Mouse (Mus musculus): ENCODE data around the gene Shroom1.

Gene Shroom1

DNA sequence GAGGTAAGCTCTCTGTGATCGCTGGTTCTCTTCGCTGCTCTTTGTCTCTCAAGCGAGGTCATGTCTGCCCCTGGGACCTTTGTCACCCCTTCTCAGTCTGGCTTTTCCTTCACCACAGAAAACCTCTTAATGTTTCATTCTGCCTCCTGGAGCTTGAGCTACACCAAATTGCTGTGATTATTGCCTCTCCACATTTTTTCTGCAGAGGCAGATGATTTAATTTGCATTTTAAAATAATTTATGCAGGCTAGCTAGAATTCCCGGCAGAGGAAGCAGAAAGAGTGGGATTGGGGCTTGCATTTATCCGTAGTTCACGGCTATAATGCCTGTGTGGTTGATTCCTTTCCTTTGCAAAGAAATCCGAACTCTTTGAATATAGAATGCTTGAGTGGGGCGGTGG is 18.6 kb downstream of the Shroom1 start:
- in situ Hi-C loops (cut with MboI; ENCODE audit: unreplicated experiment in 2 of 2), result no loop called here

DNA sequence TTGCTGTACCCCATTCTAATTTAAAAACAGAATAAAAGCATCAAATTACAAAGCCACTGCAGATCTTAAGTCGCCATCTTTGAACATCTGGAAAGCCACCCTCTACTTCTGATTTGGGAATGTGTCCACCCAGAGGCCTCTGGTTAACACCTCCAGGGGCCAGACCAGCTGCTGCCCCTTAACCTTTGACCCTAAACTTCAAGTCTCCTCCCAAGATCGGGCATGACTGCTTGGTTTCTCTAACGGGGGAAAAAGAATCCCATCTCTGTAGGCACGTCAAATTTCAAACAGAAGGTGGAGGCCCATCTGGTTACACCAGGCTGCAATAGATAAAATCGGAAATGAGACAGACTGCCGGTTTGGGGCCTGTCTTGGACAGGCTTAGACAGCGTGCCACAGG is 20.8 kb downstream of the Shroom1 start:
- in situ Hi-C loops (cut with MboI; ENCODE audit: unreplicated experiment in 2 of 2), result no loop called here

DNA sequence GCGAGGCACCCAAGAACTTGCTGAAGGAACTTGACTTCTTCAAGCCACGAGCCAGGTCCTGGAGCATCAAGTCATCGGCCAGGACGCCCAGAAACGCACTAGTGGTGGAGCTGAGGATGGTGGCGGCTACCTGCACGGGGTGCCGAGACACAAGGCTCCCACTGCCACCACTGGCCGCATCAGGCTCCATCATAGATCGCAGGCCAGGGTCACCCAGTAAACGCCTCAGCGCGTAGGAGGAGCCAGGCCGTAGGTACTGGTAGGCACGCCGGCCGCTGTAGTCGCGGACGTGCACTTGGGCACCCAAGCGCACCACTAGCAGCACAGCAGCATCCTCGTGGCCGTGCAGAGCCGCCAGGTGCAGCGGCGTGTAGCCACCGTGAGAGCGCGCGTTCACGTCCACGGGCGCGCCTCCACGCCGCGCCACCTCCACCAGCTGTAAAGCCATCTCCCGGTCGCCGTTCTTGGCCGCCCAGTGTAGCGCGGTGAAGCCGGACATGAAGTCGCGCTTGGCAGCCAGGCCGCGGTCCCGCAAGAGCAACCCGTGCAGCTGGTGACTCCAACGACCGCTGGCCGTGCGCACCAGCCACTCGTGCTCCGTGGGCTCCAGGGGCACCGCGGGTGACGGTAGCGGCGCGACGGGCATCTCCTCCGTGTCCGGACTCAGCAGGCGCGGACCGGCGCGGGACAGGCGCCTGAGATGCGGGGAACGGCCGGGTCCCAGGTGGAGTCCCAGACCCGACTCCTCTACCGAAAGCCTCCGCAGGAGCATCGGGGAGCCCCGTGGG is 21.6 kb downstream of the Shroom1 start:
- in situ Hi-C loops (cut with MboI; ENCODE audit: unreplicated experiment in 2 of 2), result no loop called here

DNA sequence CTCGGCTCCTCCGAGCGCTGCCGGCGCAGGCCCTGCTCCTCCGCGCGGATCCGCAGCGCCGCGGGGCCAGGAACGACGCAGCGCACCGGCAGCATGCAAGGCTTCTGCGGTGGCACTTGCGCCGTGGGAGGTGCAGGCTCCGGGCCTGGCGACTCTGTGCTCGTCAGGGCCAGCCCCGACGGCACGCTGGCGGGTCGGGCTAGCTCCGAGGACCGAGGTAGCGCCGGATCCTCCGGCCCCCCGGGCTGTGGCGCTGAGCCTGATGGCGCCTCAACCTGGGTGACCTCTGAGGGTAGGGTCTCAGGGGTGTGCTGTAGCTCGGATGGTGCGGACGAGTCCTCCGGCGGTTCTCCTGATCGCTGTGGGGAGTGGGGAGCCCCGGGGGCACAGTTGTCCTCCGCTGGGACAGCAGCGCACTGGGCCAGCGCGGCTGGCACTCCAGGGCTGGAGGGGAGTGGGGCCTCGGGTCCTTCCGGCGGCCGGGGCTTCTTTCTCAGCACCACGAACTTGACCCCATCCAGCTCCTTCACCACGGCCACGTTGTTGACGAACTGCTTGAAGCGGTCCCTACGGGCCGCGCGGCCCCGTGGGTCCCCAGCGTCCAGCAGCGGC is 22.3 kb downstream of the Shroom1 start:
- in situ Hi-C loops (cut with MboI; ENCODE audit: unreplicated experiment in 2 of 2), result no loop called here

DNA sequence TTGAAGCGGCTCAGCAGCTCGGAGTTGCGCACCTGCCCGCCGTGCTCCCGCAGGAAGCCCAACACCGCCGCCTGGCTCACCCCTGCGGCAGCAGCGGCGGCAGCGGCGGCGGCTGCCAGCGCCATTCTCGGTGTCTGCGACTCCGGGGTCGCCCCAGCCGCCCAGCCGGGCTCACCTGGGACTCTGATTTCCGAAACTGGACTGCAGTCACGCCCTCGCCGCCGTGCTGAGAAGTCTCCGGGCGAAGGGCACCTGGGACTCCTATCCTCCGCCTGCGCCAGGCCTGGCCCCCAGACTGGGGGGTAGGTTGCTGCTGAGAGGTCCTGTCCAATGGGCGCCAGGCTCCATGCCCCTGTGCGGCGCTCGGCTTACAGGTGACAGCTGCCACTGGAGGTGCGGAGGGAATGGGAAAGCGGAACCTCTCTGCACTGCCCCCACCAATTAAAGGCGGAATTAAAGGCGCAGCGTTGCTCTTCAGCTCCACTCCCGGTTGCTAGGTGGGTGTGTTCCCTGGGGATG is 22.8 kb downstream of the Shroom1 start, which contains the start of the genes Gm9945 and Sowaha:
Gene Gm9945, plus strand, starts transcription at position 384 of the 519 bp plus-strand sequence.
Gene Sowaha, minus strand, starts transcription at position 492 of the 519 bp plus-strand sequence.
- in situ Hi-C loops (cut with MboI; ENCODE audit: unreplicated experiment in 2 of 2), result no loop called here

DNA sequence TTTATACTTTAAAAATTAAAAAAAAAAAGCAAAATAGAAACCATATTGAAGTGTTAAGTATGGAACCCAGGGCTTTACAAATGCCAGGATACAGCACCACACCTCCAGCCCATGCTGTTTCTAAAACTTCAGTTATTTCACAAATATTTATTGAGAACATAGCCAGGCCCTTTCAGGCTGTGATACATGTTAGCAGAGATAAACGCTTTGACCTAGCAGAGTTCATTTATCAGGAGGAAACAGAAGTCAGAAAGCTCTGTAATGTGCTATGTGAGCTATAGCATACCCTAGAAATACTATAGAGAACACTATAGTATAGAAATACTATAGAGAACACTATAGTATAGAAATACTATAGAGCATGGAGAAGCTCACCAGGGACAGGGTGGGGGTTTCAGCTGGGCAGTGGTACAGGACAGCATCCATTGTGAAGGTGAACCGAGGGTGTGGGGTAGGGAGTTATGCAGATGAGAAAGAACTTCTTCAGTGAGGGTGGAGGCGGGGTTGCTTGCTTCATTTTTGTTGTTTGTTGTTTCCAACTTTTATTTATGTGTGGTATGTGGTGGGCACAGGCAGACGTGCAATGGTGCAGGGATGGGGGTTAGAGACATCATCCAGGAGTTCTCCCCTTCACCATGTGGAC is 24.2 kb downstream of the Shroom1 start:
- in situ Hi-C loops (cut with MboI; ENCODE audit: unreplicated experiment in 2 of 2), result no loop called here

DNA sequence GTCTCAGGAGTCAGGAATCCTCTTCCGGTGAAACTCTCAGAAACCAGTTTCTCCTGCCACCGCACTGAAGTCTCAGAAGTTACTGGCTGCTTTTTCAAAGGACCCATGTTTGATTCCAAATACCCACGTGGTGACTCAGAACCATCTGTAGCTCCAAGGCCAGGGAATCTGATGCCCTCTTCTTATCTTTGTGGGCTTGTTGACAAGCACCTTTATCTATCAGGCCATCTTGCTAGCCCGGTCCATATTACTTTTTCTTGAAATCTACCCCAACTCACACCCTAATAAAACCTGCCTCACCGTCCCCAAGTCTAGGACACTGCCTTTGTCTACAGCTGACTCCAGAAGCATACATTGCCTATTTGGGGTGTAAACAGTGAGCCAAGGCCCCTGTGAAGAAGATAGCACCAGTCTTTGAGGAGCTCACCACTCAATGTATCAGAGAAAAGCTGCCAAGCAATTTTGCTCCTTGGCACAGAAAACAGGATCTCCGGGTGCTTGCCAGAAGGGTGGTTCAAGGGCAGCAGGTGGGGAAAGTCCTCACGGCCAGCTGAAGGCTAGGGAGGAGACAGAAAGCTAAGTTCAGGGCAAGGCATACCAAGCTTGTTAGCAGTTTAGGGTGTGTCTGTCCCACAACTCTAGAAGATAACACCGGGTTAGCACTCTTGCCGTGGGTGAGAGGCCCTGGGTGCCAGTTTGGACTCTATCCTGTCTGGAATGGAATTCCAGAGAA is 26.3 kb downstream of the Shroom1 start:
- in situ Hi-C loops (cut with MboI; ENCODE audit: unreplicated experiment in 2 of 2), result no loop called here

DNA sequence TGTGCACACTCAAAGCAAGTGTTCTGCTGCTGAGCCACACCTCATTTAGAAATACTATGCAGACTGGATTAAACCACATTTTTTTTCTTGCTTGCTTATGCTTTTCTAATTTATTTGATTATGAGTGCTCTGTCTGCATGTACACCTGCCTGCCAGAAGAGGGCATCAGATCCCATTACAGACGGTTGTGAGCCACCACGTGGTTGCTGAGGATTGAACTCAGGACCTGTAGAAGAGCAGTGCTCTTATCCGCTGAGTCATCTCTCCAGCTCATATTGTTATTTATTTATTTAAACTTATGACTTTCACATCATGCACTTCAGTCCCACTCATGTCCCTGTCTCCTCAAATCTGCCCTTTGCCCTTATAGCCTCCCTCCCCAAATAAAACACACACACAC is 28.7 kb downstream of the Shroom1 start:
- in situ Hi-C loops (cut with MboI; ENCODE audit: unreplicated experiment in 2 of 2), result no loop called here

DNA sequence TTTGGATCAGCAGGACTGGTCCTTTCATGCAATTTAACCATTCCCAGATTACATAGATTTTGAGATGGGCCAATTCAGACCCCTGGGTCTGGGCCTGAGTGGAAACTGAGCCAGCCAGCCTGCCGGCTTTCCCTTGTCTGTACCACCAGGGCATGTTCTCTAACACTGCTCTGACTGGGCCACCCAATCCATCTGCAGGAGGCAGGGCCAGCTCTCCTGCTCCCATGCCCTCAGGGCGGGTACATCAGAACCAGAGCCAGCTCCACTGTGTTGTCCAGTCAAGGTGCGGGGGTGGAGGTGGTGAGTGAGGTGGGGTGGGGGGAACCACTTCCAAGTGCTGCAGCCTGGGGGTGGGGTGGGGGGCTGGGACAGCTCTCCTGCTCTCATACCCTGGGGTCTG is 29.3 kb downstream of the Shroom1 start:
- in situ Hi-C loops (cut with MboI; ENCODE audit: unreplicated experiment in 2 of 2), result no loop called here

DNA sequence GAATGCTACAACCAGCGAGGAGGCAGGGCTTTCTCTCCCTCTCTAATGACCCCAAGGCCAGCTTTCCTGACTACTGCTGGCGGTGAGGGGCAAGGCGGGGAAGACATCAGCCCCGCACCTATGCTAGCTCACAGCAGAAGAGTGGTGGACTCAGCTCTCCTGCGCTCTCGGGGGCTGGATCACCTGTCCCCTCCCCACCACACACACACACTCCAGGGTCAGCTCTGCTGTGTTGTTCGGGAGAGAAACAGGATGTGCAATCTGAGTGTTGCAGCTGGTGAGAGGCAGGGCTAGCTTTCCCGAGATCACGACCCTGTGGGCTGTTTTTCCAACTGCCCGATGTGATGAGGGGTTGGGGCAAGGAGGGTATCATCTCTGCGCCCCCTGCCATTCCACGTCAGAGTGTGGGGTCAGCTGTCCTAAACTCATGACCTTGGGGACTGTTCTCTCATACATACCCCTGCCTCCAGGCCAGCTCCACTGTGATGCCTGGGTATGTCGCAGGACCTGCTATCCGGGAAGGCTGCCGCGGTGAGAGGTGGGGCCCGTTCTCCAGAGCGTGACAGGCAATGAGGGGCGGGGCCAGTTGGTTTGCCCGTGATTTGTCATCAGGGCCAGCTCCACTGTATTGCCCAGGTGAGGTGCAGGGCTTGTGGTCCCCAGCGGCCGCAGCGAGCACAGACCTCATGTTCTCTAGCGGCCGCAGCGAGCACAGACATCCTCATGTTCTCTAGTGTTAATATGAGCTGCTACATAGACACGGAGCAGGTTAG is 30.0 kb downstream of the Shroom1 start:
- in situ Hi-C loops (cut with MboI; ENCODE audit: unreplicated experiment in 2 of 2), result no loop called here

DNA sequence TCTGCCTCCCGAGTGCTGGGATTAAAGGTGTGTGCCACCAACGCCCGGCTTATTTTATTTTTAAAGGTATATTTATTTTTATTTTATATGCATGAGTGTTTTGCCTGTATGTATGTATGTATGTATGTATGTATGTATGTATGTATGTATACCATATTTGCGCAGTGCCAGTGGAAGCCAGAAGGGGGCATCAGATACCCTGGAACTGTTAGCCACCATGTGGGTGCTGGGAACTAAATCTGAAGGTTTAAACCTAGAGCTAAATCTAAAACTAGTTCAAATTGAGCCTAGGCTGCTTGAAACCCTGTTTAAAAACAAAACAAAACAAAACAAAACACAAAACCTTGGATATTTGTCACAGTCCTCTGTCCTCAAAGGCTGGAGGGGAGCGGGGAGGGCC is 32.0 kb downstream of the Shroom1 start:
- in situ Hi-C loops (cut with MboI; ENCODE audit: unreplicated experiment in 2 of 2), result no loop called here

DNA sequence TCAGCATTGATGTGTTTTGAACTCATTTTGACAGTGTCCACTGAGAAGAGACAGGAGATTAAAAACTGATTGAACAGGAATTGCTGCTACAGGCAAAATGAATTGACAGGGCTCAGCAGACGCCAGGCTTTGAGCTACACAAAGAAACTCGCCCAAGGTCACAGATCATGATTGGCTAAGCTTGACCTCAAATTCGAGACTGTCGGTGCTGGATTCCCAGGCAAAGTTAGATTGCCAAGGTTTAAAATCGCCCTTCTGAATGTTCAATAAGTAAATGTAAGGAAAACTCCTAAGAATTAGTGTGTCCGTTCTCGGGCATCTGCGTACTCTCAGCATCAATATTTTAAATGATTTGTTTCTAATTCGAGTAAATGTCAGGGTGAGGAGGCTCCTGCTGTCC is 32.4 kb downstream of the Shroom1 start:
- in situ Hi-C loops (cut with MboI; ENCODE audit: unreplicated experiment in 2 of 2), result no loop called here

DNA sequence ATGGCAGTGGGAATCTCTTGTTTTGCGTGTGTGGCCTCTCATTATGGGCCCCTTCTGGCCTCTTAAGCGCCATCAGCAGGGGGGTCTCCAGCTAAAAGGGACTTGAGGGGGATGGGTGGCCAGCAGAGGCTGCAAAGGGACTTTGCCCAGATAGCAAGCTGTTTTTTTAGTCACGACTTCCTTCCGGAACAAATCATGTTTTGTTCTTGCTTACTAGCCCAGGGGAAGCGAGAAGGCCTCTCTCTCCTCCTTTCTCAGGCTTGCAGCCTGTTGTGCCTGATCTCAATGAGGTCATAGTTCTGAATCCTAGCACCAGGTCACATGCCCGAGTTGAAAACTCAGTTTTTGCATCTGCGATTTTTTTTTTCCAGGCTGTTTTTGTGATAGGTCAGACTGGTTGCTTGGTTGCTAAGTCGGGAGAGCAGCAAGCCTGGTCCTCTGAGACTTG is 35.0 kb downstream of the Shroom1 start:
- in situ Hi-C loops (cut with MboI; ENCODE audit: unreplicated experiment in 2 of 2), result no loop called here

DNA sequence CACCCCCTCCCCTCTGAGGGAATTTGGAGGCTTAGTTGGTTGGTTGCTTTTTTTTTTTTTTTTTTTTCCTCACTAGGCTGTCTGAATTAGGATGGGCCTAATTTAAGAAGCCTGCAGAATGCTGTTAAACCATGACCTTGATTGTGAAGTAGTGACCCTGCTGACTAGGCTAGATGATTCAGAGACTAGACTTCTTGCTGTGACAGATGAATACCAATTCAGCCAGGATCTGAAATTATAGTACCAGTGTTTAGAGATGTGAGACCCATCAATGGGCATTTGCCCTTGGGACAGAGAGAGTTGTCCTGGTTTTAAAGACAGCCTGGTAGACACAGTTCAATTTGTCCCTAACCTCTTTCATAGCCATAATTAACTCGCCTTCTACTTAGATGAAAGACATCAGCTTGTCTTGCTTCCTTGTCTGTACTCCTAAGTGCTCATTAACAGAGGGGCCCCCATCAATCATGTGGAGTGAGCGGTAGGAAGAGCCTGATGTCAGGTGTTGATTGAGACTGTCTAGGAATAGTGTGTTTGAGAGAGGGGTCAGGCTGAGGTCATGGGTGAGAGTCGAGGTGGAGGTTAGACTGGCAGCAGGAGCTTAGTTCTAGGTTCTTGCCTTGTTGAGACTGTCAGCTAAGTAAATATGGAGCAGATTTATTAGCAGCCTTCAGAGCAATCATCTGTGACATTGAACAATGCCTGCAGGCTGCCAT is 36.4 kb downstream of the Shroom1 start:
- in situ Hi-C loops (cut with MboI; ENCODE audit: unreplicated experiment in 2 of 2), result no loop called here

DNA sequence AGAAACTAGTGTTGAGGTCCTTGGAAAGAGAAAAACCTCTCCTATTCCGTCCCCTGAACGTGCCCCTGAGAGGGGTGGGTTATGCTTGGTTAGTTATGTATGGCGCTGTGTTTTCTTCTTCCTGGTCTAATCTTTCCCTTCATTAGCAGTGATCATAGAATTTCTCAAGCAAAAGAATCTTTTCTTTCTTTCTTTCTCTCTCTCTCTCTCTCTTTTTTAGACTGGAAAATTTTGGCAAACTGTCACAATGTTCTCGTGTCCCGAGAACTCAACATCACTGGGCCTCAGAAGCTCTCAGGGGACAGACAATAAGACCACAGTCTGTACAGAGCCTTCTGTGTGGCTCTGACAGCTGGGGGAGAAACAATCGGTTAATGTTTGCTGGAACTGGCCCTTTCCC is 38.4 kb downstream of the Shroom1 start:
- in situ Hi-C loops (cut with MboI; ENCODE audit: unreplicated experiment in 2 of 2), result no loop called here

DNA sequence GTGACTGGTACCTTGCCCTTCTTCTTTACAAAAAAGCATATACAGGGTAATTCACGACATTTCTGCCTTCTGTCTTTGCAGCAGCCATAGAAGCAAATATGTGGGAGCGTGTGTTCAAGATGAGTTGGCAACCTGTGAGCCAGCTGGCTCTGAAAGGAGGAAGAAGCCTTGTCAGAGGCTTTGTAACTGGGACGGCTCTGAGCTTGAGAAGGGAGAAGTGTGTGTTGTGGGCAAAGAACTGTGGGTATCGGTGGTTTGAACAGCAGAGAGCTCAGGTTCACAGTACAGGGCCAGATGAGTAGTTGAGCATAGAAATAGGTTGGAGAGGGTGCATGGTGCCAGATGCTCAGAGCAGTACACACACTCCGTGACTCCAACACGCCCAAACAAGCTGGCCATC is 39.9 kb downstream of the Shroom1 start:
- in situ Hi-C loops (cut with MboI; ENCODE audit: unreplicated experiment in 2 of 2), result no loop called here

DNA sequence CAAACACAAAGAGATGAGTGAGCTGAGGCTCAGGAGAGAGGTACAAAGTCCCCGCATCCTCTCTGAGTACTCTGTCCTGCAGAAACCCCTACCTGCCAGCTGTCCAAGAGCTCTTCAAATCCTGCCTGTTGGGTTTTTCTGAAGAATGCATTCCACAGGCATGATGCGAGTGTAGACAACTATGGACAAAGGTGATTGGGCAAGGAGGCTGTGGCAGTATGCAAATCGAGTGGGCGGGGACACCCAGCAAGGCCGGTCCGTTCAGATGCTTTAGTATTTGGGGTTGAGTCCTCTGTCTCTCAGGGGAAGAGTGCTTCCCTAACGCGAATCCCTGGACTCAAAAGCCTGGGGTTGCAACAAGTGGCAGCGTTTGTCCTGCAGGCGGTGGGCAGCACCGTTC is 43.6 kb downstream of the Shroom1 start:
- in situ Hi-C loops (cut with MboI; ENCODE audit: unreplicated experiment in 2 of 2), result no loop called here

DNA sequence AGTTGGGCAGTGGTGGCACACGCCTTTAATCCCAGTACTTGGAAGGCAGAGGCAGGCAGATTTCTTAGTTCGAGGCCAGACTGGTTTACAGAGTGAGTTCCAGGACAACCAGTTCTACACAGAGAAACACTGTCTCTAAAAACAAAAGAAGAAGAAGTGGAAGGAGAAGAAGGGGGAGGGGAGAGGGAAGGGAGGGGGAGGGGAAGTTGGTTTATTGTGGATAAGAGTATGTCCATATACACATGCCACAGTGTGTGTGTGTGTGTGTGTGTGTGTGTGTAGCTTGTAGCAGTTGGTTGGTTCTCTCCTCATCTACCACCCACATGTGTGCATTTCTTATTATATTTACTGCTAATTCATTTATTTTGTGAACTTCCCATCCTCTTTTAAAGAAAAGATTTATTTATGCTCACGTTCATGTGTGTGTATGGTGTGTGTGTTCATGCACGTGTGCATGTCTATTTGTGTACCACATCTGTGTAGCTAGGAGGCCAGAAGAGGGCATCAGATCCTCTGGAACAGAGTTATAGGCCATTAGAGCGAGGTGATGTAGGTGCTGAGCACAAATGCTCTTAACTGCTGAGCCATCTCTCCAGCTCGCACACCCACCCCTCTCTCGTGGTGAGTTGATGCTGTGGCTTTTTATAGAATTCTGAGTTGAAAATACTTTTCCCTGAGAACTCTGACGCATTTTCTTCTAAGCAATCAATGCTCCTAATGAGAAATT is 45.2 kb downstream of the Shroom1 start:
- in situ Hi-C loops (cut with MboI; ENCODE audit: unreplicated experiment in 2 of 2), result no loop called here

DNA sequence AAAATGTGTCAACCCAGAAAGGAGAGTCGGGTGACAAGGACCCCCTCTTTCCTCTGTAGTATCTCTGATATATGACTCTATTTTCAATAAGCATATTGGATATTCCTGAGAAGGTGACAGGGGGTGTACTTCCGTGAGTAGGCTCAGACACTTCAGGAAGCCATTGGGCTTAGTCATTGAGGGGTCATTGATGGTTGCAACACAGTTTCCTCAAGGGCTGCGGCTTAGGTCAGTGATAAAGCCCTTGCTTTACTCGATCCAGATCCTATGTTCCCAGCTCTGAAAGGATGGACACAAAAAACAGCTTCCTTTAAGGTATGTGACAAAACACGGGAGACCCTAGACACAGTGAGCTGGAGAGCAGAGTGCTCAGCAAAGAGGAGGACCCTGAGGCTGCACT is 46.7 kb downstream of the Shroom1 start:
- in situ Hi-C loops (cut with MboI; ENCODE audit: unreplicated experiment in 2 of 2), result no loop called here

All from v-Abl transformed pro-B cells (cell line).